Mouse (Mus musculus): ENCODE measurements around the gene Cryzl1. TPM values are rescaled to one million over a fixed set of nuclear protein-coding genes. Genes with fewer than 3 reads are reported as not detected.
"Not testable (repeated sequence)": the region's sequence is repeated elsewhere in the genome, so short reads cannot be mapped to it uniquely, and the experiment has no call there.

Gene Cryzl1
- total RNA-seq, 2 experiments from 2014 or later = 35.0 to 47.0 TPM

GRCm38 (mm10) chr16:91688023-91688618 is 40.7 kb downstream of the Cryzl1 start:
- no peak for DNase-seq

DNA sequence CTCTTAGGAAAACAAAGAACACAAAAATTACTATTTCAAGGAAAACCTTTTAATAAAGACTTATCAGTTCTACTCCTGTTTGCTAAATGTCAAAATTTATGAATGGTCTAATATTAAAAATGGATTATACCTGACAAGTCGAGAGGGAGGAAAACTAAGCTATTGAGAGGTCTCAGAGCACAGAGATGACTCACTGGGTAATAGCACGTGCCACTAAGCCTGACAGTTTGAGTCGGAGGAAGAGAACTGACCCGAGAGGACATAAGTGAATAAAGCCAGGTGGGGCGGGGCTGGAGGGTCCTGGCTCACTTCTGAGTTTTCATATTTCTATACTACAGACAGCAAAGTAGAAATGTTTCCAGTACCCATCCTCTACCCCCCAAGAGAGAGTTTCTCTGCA is 42.4 kb downstream of the Cryzl1 start:
- no peak for DNase-seq

- no peak for DNase-seq
Measured at GRCm38 (mm10) chr16:91685526-91685925, 43.2 kb downstream of the Cryzl1 start.

DNA sequence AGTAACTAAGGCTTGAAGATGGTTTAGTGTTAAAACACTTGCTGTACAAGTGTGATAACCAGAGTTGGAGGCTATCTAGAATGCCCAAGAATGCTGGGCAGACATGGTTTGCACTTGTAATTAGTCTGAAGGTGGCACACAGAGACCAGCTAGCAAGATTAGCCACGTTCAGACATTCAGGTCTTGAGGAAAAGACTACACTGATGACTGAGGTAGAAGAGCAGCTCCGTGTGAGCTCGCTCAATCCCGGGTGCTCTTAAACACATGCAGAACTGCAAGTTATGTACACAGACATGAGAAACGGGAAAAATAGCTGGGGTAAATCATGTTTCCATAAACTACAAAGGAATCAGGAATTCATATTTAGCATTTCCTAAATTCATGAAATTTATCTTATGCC is 48.1 kb downstream of the Cryzl1 start:
- no peak for DNase-seq

GRCm38 (mm10) chr16:91678147-91678911 is 50.4 kb downstream of the Cryzl1 start:
- no peak for DNase-seq

DNA sequence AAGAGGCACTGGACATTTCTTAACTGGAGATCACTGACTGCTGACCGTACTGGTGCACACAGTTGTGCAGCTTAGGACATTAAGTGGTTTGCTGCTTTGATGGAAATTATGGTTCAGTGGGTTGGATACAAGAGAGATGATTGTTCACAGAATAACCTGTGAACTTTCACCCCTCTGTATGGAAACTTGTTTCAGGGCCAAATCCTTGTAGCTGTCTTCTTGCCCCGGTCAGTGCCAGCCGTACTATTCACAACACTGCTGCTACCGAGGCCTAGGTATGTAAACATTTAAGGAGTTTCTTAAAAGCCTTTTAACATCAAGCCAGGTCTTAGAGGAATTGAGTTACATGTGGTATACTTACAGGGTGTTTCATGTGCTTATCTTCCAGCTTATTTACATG is 54.3 kb downstream of the Cryzl1 start:
- DNase-seq = no peak

DNA sequence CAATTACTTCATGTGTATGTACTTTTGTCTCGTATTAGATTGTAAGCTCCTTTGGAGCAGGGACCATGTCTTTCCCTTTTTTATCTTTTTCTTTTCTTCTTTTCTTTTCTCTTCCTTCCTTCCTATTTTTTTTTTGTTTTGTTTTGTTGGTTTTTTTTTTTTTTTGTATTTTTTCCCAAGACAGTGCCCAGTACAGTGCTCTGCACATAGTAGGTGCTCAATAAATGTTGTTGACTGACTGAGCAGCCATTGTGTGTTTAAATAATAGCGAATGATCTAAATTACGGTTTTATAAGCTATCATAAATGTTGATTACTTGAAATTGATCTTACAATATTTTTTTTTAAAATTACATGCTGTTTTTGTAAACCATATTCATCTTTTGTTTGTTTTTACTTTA is 65.0 kb downstream of the Cryzl1 start:
- DNase-seq = no peak

DNA sequence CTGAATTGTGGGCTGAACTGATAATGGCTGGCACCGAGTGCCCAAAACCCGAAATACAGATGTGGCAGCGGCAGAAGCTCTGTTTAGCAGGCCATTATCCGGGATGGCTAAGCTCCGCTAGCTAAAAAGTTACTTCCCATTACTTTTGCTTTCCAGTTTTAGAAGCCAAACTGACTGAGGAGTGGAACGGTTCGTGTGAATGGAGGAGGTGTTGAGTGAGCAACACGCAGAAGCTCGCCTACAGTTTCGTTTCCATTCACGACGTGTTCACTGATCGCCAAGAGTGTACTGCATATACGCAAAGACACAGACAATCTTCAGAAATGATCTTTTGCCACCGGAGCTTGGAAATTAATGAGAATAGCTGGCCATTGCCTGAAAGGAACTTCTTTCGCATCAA is 66.4 kb downstream of the Cryzl1 start:
- DNase-seq = no peak

DNA sequence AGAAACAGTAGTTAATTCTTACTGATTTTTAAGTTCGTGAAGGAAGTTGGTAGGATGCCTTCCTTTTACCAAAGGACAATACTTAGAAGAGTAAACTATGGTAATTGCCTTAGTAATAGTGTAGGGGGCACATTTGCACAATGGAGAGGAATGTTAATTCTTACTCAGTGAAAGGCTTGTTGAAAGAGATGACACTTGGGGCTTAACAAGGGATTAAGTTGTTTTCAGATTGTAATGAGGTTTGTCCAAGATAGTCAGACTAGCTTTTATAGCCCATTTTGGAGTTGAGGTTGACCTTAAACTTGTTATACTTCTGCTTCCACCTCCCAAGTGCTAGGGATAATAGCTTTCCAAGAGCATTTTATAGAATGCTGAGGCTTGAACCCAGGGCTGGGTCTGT is 67.4 kb downstream of the Cryzl1 start:
- no peak for DNase-seq

DNA sequence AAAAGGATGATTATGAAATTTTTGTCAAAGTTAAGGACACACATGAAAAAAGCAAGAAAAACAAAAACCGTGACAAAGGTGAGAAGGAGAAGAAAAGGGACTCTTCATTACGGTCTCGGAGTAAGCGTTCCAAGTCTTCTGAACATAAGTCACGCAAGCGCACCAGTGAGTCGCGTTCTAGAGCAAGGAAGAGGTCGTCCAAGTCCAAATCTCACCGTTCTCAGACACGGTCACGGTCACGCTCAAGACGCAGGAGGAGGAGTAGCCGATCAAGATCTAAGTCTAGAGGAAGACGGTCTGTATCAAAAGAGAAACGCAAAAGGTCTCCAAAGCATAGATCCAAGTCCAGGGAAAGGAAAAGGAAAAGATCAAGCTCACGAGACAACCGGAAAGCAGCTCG is 69.0 kb downstream of the Cryzl1 start:
- DNase-seq = no peak

GRCm38 (mm10) chr16:91658471-91658870 is 70.3 kb downstream of the Cryzl1 start:
- no peak for DNase-seq

DNA sequence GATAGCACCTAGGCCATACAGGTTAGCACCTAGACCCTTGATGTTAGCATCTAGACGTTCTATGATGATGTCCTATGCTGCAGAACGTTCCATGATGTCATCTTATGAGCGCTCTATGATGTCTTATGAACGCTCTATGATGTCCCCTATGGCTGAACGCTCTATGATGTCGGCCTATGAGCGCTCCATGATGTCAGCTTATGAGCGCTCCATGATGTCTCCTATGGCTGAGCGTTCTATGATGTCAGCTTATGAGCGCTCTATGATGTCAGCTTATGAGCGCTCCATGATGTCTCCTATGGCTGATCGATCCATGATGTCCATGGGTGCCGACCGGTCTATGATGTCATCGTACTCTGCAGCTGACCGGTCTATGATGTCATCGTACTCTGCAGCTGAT is 71.5 kb downstream of the Cryzl1 start:
- DNase-seq = no peak

- no peak for DNase-seq
Measured at GRCm38 (mm10) chr16:91655285-91655684, 73.5 kb downstream of the Cryzl1 start.

- no peak for DNase-seq
Measured at GRCm38 (mm10) chr16:91652191-91652590, 76.6 kb downstream of the Cryzl1 start.

GRCm38 (mm10) chr16:91649781-91650180 is 79.0 kb downstream of the Cryzl1 start:
- DNase-seq = no peak

GRCm38 (mm10) chr16:91649246-91649645 is 79.5 kb downstream of the Cryzl1 start:
- no peak for DNase-seq

DNA sequence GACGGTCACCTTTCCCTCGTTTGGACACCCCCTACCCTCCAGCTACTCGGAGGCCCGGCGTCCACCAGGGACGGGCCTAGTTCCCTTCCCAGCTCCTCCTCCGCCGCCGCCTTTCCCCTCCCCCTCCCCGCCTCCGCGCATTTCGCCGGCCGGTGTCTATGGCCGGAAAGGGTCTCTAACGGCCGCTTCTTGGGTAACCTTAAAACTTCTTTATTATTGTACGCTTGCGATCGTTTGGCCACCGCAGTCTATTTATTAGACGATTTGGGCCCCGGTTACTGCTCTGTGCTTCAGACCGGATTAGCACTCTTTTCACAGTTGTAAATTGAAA is 80.6 kb downstream of the Cryzl1 start:
- peak; percentile 94 for DNase-seq

- DNase-seq = peak; percentile 96
Measured at GRCm38 (mm10) chr16:91647461-91648219, 81.1 kb downstream of the Cryzl1 start, which contains the start of gene Son. Son (plus strand) TSS chr16:91647506.

DNA sequence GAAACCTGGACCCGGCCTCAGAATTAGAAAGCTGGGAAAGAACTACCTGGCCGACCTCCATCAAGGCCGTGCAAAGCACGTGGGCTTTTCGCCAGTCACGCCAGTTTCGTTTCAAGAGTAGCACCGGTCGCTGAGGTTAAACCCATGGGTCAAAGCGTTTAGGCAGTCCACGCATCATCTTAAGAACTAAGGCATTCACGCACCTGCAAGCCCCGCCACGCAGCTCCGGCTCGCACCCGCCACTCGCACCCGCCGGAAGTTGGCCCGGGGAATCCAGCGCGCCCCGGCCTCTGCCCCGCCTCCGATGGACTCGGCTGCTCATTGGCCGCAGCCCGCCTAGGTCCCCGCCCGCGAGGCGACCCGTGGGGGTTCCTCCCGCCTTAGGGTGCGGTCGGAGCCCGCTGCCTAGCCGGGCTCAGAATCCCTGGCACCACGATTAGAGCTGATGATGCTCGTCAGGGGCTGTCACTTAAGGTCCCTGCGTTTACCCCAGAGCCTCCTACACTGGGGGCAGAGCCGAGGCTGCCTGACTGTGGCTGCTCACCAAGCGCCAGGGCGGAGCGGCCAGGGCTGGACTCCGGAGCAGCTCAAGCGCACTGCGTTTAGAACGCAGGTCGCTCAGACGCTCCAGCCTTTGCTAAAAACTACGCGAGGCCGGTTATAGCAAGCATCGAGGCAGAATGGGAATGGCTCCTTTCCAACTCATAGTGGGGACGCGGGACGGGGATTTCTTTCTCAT is 81.9 kb downstream of the Cryzl1 start, which contains the start of gene Gart:
Gene Gart, minus strand, starts transcription at position 272 of the 739 bp plus-strand sequence.
- peak; percentile 98 for DNase-seq

GRCm38 (mm10) chr16:91645995-91646602 is 82.7 kb downstream of the Cryzl1 start:
- DNase-seq = no peak

GRCm38 (mm10) chr16:91645420-91645819 is 83.4 kb downstream of the Cryzl1 start:
- not testable (repeated sequence) for DNase-seq

DNA sequence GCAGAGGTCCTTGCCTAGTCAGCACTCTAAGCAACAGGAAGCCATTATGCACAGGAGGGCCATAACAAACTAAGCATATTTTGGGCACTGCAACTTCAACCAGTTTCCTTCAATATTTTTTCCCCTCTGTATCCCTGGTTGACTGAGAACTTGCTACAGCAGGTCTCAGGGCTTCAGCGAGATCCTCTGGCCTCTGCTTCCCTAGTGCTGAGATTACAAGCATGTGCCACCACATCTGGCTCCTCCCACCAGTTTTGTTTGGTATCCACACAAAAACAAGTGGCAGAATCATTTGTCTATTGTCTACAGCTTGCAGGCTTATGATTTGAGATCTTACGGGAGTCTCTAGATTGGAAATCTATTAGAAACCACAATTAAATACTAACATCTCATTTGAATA is 83.9 kb downstream of the Cryzl1 start:
- no peak for DNase-seq
